Mouse (Mus musculus): Measurements from ENCODE around the gene Kif26b. TPM values are rescaled to one million over a fixed set of nuclear protein-coding genes. Genes with fewer than 3 reads are reported as not detected.
A peak's percentile ranks its signal among the peaks of the same experiment; 100 is the strongest.

The Kif26b gene
- total RNA-seq, 2 experiments from 2014 or later: 2.9 to 3.0 TPM

DNA sequence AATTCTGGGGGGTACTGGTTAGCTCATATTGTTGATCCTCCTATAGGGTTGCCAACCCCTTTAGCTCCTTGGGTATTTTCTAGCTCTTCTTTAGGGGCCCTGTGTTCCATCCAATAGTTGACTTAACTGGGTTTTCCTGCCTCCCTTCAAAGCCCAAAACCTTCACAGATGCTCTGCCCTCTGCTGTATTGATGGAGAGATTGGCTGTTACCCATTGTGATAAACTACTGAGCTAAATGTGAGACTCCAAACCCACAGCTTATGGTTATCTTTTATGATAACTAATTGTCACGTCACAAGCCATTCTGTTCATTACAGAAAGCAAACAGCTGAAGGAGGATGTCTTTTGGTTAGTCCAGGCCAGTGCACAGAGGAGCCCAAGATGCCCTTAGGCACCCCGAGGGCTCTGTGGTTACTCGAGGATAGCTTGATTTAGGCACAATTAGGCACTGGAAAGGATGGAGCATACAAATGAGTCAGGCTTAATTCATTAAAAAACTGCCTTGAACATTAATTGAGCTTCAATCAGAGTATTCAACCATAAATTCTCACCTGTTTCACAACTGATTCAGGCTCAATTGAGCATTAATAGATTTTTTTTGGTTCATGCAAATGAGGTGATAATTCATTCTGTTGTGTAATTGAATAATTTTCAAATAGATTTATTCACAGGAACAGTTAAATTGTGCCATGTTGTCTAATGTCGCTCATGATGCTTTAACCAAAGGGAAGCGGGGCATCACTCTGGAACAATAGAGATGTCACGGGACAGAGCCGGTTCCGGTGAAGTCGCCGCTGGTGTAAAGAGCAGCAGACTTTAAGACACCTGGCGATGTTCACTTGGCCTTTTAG is 364.5 kb downstream of the Kif26b start:
- no peak for DNase-seq (ENCODE audit: low spot score in 2 of 2)

DNA sequence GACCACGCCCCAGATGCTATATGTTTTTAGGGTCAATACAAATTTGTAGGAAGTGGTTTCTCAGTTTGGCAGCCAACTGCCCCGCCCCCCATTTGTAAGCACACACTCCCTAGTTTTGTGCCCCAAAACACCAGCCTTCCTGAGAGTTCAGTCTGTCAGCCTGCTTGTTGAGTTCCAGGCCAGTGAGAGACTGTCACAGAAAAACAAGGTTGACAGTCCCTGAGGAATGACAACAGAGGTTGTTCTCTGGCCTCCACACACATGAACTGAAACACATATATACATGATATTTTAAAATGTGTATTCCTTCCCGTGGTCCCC is 365.1 kb downstream of the Kif26b start:
- DNase-seq (ENCODE audit: low spot score in 2 of 2): no peak

DNA sequence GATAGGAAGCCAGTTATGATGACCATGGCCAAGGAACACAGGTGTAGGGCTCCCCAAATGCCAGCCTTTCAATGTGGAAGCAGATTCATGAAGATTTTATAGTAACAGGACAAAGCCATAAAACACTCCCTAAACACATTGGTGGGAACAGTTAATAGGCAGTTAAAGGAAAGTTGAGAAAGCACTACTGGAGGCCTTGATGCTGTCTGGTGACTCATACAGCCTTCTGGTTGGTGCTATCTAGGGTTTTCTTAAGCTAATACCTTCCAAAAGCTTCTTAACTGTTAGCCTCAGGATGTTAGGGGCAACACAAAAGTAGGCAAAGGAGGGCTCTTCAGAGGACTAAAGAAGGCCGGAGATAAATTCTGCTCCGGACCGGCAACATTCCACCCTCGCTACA is 366.7 kb downstream of the Kif26b start:
- DNase-seq (ENCODE audit: low spot score in 2 of 2): no peak

DNA sequence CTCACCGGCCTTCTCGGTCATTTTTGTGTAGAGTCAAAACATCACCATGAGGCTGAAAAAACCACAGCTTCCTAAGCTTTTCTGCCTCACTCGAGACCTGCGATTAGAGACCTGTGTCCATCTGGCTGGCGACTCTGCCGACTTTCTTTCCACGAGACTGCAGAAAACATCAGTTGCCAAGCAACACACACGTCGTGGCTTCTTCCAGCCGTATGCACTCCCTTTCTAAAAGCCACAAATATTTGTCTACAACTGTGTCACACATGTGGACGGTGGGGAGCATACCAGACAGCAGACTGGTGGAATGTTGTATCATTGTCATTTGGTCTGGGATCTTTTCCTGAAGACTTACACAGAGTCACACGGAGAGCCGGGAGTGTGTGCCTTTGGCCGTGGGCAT is 382.0 kb downstream of the Kif26b start:
- DNase-seq (ENCODE audit: low spot score in 2 of 2): no peak

DNA sequence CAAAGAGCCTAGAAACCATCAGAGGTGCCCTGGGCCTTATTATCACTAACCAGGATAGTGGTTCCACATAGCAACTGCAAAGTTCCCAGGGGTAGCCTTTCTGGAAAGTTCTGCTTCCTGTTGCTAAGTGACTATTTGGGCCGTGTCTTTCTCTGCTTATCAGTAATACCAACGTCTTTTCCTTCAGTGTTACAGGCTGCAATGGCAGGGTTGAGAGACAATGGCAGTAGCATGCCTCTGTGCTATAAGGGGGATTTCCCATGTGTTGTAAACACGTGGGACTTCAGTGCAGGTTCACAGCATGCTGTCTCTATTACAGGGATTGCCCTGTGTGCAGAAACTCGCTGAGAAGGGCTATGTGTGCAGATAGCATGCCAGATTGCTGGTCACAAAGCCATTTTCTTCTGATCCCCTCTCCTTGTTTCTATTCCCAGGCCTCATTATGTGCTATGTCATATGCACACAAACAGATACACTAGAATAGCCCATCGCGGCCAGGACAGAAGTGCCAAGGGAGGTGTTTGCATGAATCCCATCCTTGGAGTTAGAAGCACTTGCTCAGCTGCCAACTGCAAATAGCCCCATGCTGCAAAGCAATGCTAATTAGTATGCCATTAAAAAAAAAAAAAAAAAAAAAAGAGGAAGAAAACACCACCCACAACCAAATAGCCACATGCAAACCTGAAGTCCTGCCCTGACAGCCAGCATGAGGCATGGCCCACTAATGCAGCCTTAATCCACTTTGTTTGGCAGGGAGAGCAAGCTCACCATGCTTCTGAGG is 384.2 kb downstream of the Kif26b start:
- DNase-seq (ENCODE audit: low spot score in 2 of 2): no peak

DNA sequence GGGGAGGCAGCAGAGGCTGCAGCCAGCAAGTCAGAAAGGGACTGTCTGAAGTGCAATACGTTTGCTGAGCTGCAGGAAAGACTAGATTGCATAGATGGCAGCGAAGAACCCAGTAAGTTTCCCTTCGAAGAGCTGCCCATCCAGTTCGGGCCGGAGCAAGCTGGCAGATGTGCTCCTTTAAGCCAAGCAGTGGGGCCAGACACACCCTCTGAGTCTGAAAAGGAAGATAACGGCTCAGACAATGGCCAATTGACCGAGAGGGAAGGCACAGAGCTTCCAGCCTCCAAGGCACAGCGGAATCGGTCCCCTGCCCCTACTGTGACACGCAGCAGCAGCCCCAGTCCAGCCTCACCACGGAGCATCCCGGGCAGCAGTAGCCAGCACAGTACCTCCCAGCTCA is 386.1 kb downstream of the Kif26b start:
- no peak for DNase-seq (ENCODE audit: low spot score in 2 of 2)

DNA sequence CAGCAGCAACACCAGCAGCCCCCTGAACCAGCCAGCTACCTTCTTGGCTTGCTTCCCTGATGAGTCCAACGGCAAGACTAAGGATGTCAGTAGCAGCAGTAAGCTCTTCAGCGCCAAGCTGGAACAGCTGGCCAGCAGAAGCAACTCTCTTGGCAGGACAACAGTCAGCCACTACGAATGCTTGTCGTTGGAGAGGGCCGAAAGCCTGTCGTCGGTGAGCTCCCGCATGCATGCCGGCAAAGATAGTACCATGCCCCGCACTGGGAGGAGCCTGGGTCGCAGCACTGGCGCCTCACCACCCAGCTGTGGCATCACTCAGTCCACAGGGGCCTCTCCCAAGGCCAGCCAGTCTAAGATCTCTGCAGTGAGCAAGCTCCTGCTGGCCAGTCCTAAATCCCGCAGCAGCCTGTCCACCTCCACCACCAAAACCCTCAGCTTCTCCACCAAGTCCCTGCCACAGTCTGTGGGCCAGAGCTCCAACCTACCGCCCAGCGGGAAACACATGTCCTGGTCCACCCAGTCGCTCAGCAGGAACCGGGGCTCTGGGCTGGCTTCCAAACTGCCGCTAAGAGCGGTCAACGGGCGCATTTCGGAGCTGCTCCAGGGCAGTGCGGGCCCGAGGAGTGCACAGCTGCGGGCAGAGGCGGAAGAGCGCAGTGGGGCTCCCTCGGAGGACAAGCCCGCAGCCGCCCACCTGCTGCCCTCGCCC is 388.4 kb downstream of the Kif26b start:
- DNase-seq (ENCODE audit: low spot score in 2 of 2): peak in 1 of 2 experiments; percentile 33

DNA sequence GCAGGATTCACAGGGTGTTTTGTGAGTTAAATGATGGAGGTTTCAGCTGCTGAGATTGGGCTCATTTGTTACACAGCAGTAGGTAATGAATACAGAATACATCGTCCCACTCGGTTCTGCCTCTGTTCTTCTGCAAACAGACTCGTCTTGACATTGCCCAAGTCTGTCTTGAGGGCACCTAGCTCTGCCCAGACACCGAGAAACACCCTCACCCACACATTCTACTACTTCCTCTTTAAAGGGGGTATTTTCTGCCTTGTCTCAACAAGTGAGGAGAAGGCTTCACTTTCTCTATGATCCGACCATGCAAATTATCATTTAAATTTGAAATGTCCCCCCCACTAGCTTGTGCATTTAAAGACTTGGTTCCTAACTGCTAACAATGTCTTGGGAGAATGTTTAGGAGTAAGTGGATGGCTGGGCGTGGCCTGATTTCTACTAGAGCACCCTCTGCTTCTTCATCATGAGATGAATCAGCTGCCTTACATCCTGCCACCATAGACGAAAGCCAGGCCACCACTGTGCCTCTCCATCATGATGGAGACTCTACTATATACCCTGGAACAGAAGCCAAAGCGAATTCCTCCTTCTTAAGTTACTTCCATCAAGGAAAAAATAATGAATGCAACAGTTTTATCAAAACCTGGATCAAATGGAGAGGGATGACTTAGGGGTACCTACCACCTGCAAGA is 395.7 kb downstream of the Kif26b start:
- DNase-seq (ENCODE audit: low spot score in 2 of 2): no peak

DNA sequence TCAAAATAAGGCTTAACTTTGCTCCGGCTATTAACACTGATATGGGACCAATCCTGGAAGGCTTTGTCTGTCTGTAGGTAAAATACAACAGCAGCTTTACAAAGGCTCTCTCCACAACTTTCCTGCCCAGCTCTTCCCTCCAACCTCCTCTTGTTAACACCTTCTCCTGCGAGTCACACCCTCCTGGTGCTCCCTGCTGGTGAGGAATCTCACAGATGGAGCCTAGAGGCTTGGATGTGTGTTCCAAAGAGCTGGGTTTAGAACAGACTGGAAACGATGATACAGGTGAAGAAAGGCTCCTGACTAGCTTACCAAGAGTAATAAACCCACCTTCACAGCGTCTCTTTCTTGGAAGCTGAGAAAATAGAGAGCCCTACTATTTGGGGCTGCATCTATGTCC is 400.6 kb downstream of the Kif26b start:
- no peak for DNase-seq (ENCODE audit: low spot score in 2 of 2)

DNA sequence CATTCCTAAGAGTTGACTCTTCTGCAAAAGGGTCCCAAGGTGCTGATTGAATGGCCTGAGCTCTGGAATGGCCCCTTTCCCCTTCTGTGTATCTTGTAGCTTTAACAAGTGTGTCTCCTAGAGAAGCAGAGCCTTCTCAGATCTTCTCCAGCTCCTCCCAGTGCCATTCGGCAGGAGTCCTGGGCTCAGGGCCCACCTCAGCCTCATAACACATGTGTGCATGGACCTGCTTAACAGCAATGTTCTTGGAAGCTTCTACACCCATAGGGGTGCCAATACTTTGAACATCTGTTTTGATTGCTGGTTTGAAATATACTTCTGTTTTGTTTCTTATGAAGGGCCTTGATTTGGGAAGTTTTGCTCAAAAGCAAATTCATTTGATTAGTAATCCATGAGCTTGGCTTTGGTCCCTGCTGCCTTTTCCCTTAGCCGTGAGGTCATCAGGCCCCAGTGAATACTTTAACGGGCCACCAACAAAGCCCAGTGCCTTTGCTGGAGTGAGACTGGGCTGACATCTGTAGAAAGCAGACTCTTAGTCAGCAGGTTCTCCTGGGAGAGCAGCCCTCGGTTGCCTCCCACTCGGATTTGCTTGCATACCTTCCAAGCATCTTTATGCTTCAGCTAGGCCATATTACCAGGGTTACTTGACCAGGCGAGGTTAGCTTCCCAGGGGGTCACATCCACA is 405.2 kb downstream of the Kif26b start:
- DNase-seq (ENCODE audit: low spot score in 2 of 2): peak in 1 of 2 experiments; percentile 39

DNA sequence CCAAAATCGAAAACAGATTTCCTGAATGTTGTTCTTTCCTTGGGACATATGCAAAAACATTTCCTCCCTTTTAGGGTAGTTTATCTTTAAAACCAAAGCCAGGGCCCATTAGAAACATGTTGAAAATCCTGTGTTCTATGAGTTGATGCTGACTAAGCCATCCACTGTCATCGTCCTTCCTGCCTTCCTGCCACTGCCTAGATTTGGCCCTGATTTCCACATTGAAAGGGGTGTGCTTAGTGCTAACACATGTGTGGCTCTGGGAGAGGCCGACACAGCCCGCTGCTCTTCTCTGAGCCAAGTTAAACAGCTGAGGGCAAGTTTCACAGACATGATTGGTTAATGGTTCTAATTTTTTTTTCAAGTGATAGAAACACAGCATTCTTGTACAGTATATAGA is 407.5 kb downstream of the Kif26b start:
- no peak for DNase-seq (ENCODE audit: low spot score in 2 of 2)

DNA sequence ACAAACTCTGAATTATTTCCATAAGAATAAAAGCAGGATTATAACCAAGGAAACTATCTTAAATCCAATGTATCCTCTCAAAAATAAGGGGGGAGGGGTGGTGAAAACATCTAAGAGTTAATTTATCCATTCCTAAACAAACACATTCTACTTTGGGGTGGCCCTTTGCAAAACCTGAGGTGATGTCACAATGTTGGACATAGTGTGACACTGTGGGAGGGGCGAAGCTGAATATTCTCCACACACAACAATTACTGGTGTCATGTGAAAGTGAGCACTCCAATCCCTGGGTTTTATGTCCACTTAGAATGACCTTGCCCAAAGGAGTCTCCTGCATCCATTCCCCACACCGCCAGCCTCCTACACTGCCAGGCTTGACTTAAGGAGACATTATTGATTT is 408.1 kb downstream of the Kif26b start:
- no peak for DNase-seq (ENCODE audit: low spot score in 2 of 2)

DNA sequence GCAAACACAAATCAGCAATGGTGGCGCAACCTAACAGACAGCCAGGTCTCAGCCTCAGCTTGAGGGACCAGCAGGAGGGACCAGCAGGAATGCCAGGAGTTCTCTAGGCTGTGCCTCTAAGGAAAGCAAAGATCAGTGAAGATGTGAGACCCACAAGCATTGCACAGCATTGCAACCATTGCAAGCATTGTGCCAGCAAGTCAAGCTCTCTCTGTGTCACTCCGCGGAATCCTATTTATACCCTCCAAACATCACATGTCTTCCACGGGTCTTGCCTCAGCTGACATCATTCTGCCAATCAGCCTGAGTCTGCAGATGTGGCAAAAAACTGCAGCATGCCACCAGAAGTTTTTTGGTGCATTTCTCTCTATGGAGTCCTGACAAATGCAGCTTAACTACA is 411.4 kb downstream of the Kif26b start:
- no peak for DNase-seq (ENCODE audit: low spot score in 2 of 2)

DNA sequence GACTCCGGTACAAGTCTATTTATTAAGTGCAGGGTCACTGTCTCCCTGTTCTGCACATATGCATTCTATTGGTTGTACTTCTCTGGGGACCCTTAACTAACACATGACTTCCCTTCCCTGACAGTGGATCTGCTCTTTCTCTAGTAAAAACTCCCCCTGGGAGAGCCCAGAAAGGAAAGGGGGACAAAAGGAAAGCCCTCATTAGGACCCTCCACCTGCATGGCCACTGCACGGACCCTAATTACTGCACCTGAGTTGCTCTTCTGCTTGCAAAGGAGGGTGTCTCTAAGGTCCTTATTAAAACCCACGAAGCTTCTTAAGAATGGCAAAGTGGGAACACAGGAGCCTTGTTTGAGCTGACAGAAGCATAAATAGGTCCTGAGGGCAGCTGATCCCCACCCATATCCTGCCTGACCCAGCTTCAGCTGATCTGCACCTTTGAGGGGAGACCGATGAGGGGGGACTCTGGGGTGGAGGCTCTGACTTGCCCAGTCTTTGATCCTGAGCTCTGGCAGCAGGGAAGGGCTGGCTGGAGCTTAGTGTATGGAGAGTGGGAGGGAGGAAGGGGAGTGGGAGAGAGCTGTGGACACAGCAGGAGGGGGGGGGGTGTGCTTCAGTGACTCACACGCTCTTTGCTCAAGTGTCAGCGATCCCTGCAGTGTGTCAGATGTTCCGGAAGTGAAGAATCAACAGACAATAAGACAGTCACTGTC is 413.5 kb downstream of the Kif26b start:
- DNase-seq (ENCODE audit: low spot score in 2 of 2): no peak

DNA sequence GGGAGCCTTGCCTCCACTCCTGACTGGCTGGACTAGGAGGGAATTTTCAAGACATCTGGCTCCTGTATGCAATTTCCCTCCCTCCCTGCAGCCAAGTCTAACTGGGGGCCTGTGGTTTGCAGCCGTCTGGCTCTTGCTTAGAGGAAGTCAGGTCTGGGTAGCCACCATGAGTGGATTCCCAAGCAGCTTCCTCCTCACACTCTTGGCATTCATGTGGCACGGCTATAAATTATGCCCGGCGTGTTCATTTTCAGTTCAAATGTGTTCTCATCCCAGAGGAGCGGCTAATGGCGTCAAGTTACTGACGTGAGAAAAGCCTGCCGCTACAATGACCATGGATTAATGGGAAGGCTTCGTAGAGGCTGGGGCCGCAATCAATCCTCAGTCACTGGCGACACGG is 424.0 kb downstream of the Kif26b start:
- DNase-seq (ENCODE audit: low spot score in 2 of 2): no peak

DNA sequence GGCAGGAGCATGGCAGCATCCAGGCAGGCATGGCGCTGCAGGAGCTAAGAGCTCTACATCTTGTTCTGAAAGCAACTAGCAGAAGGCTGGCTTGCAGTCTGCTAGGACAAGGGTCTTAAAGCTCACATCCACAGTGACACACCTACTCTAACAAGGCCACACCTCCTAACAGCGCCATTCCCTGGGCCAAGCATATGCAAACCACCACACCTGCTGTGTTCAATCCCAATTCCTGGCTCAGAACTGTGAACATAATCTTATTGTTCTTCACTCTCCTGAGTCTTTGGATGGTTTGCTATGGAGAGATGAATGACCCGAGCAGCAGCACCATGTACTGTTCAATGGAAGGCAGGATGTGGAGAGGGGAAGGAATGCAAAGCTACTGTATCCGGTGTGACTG is 429.7 kb downstream of the Kif26b start:
- no peak for DNase-seq (ENCODE audit: low spot score in 2 of 2)

DNA sequence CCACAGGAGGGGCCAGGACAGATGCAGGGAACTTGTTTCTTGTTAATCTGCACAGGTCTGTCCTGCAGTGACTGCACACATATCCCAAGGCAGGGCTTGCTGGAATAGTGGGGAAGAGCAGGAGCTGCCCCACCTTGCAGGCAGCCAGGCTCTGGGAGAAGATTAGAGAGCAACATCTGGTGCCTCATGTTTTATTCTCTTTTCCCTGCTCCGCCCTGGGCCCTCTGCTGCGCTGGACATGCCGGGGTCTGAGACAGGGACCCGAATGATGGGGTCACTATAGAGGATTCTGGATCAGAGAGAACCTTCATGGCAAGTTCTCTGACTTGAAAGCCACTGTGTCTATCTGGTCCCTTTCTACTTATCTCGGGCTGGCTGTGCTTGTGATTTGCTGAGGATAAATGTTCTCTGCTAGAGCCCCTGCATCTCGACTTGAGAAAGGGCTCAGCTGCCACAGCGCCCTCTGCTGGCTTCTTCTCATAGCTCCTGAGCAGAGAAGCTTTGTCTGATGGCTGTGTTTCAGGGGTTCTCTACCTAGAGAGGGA is 431.2 kb downstream of the Kif26b start:
- DNase-seq (ENCODE audit: low spot score in 2 of 2): peak; percentile 65 to 79

DNA sequence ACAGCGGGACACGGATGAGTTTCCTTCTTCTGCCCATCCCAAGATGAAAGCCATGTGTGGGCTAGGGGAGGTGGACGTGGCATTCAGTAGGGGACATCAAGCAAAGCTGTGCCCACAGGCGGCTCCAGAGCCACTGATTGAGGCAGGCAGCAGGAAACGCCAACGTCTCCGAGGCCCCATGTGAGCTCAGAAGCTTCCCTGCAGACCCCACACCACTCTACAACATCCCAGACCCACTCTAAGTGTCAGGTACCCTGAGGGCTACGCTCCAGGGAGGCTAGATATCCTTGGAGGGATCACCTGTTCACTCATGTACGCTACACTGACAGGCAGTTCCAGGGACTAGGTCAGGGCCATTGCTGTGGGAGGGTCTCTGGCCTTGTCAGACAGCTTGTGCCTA is 432.7 kb downstream of the Kif26b start:
- DNase-seq (ENCODE audit: low spot score in 2 of 2): no peak

DNA sequence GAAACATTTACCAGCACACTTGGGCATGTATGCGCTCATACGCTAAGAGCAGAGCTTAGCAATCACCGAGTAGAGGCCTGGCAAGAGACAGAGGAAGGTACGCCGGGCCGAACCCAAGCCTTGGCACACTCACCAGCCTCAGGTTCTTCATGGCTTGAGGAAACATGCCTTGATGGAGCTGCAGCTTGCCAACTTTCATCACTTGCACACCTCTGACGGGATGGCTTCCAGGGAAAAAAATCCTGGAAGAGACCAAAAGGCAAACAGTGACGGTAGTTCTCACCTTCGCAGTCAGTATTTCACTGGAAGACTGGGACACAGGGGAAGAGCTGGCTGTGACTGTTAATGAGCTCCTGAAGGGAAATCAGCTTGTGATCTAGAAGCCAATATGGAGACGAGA is 443.1 kb downstream of the Kif26b start:
- DNase-seq (ENCODE audit: low spot score in 2 of 2): no peak

Data from gastrocnemius, postnatal 4 days (tissue).